Mouse (Mus musculus) liver, embryonic 14.5 days (tissue): ENCODE measurements at regions not wholly inside any gene's neighbourhood (a gene's known extent, or its start where the extent isn't known, plus 50 kb on each side); places are given as distances from the start of the nearest gene placed in this dataset.

Experiments used
- CTCF ChIP-seq: IDR thresholded peaks from 2 replicates; pipeline ENCODE4 v1.5.1; 2016; ENCODE audit warnings: antibody characterized with exemption, low read depth, control low read depth
- EP300 ChIP-seq: IDR thresholded peaks from 2 replicates; pipeline ENCODE4 v1.6.1; 2016; ENCODE audit warnings: antibody characterized with exemption, low read depth

GRCm38 (mm10) chr14:53794527-53794926 lies 459.4 kb downstream of the Dad1 start:
- TF ChIP-seq EP300 (no peak), CTCF (no peak)
